Mouse (Mus musculus) MEL (cell line): Measurements from ENCODE around the gene Nectin4. TPM values are rescaled to one million over a fixed set of nuclear protein-coding genes. Genes with fewer than 3 reads are reported as not detected.
A peak's percentile ranks its signal among the peaks of the same experiment; 100 is the strongest.

Experiments
- DNase-seq: peaks from one replicate; pipeline ENCODE4 v3.0.0; 2011; ENCODE audit warnings: low read depth, low spot score
- H3K27ac ChIP-seq: 2 replicates; pipeline ENCODE4 v1.5.1; 2012; ENCODE audit warnings: low read depth, mild to moderate bottlenecking, control low read depth, low read length, moderate library complexity; ENCODE audit not compliant: control insufficient read depth
- H3K27me3 ChIP-seq, 2 experiments: fragments of 150-350 bp in 1 of 2; sonication (generic) in 1 of 2; 2 replicates each; pipeline ENCODE4 v1.6.1; 2012; ENCODE audit warnings: low read length in 2 of 2, mild to moderate bottlenecking in 2 of 2, improper control_type of control experiment in 1 of 2, moderate library complexity in 1 of 2; ENCODE audit not compliant: insufficient read depth in 2 of 2, control insufficient read depth in 1 of 2
- H3K36me3 ChIP-seq, 2 experiments: 2 replicates each; pipeline ENCODE4 v1.6.1; 2012 to 2014; ENCODE audit warnings: low read length in 2 of 2, improper control_type of control experiment in 1 of 2, inconsistent platforms in 1 of 2, mild to moderate bottlenecking in 1 of 2; ENCODE audit not compliant: insufficient read depth in 2 of 2, control insufficient read depth in 1 of 2
- H3K4me1 ChIP-seq, 2 experiments: fragments of 150-350 bp in 1 of 2; sonication (generic) in 1 of 2; 2 replicates each; pipeline ENCODE4 v1.6.1; 2012; ENCODE audit warnings: low read length in 2 of 2, improper control_type of control experiment in 1 of 2, mild to moderate bottlenecking in 1 of 2; ENCODE audit not compliant: insufficient read depth in 2 of 2, control insufficient read depth in 1 of 2
- H3K4me3 ChIP-seq, 2 experiments: fragments of 150-350 bp in 1 of 2; sonication (generic) in 1 of 2; 2 replicates each; pipeline ENCODE4 v1.5.1; 2012; ENCODE audit warnings: low read depth in 2 of 2, low read length in 2 of 2, mild to moderate bottlenecking in 2 of 2, moderate library complexity in 2 of 2, control low read depth in 1 of 2, improper control_type of control experiment in 1 of 2; ENCODE audit not compliant: control insufficient read depth in 1 of 2, insufficient read depth in 1 of 2
- H3K79me2 ChIP-seq: 2 replicates; pipeline ENCODE4 v1.6.1; 2012; ENCODE audit warnings: mild to moderate bottlenecking, low read length, moderate library complexity; ENCODE audit not compliant: control insufficient read depth, poor library complexity, insufficient read depth
- H3K9ac ChIP-seq: 2 replicates; pipeline ENCODE4 v1.6.1; 2012; ENCODE audit warnings: low read depth, mild to moderate bottlenecking, control low read depth, low read length, moderate library complexity; ENCODE audit not compliant: control insufficient read depth, poor library complexity, severe bottlenecking
- H3K9me3 ChIP-seq: fragments of 150-350 bp; sonication (generic); replicated peaks from 2 replicates; pipeline ENCODE4 v1.6.1; 2012; ENCODE audit warnings: mild to moderate bottlenecking, low read length, improper control_type of control experiment, moderate library complexity; ENCODE audit not compliant: insufficient read depth
- BHLHE40 ChIP-seq: IDR thresholded peaks from 2 replicates; pipeline ENCODE4 v1.6.1; 2012; ENCODE audit warnings: low read depth, mild to moderate bottlenecking, inconsistent platforms, low read length, improper control_type of control experiment, borderline replicate concordance
- CHD2 ChIP-seq: IDR thresholded peaks from 2 replicates; pipeline ENCODE4 v1.6.1; 2011; ENCODE audit warnings: low read length, improper control_type of control experiment
- CTCF ChIP-seq, 3 experiments: IDR thresholded peaks in 2 of 3; conservative IDR thresholded peaks in 1 of 3; 2 replicates each; pipeline ENCODE4 v1.5.1; 2011 to 2012; ENCODE audit warnings: low read length in 3 of 3, low read depth in 2 of 3, mild to moderate bottlenecking in 2 of 3, improper control_type of control experiment in 1 of 3, inconsistent platforms in 1 of 3, mixed read lengths in 1 of 3, moderate library complexity in 1 of 3; ENCODE audit not compliant: control insufficient read depth in 1 of 3, insufficient read depth in 1 of 3, poor library complexity in 1 of 3, severe bottlenecking in 1 of 3
- E2F4 ChIP-seq: IDR thresholded peaks from 2 replicates; pipeline ENCODE4 v1.6.1; 2011; ENCODE audit warnings: low read depth, low read length, improper control_type of control experiment, borderline replicate concordance
- ELF1 ChIP-seq: IDR thresholded peaks from 2 replicates; pipeline ENCODE4 v1.6.1; 2014; ENCODE audit warnings: low read depth, mild to moderate bottlenecking, inconsistent platforms, low read length, improper control_type of control experiment, moderate library complexity
- EP300 ChIP-seq, 2 experiments: IDR thresholded peaks; 2 replicates each; pipeline ENCODE4 v1.6.1; 2011; ENCODE audit warnings: improper control_type of control experiment in 2 of 2, low read length in 2 of 2, low read depth in 1 of 2, mild to moderate bottlenecking in 1 of 2
- ETS1 ChIP-seq: IDR thresholded peaks from 2 replicates; pipeline ENCODE4 v1.6.1; 2012; ENCODE audit warnings: low read depth, mild to moderate bottlenecking, inconsistent platforms, low read length, improper control_type of control experiment, moderate library complexity
- HCFC1 ChIP-seq: IDR thresholded peaks from 2 replicates; pipeline ENCODE4 v1.6.1; 2012; ENCODE audit warnings: low read depth, mild to moderate bottlenecking, inconsistent platforms, low read length, improper control_type of control experiment, moderate library complexity
- KAT2A ChIP-seq: conservative IDR thresholded peaks from 2 replicates; pipeline ENCODE4 v1.6.1; 2012; ENCODE audit warnings: low read depth, low read length, improper control_type of control experiment, inconsistent platforms
- MAX ChIP-seq: IDR thresholded peaks from 2 replicates; pipeline ENCODE4 v1.6.1; 2011; ENCODE audit warnings: low read length, improper control_type of control experiment
- MXI1 ChIP-seq: IDR thresholded peaks from 2 replicates; pipeline ENCODE4 v1.6.1; 2011; ENCODE audit warnings: mild to moderate bottlenecking, low read depth, low read length, improper control_type of control experiment
- MYC ChIP-seq: IDR thresholded peaks from 2 replicates; pipeline ENCODE4 v1.6.1; 2011; ENCODE audit warnings: low read depth, mild to moderate bottlenecking, low read length, improper control_type of control experiment, moderate library complexity
- POLR2A ChIP-seq, 2 experiments: IDR thresholded peaks; 2 replicates each; pipeline ENCODE4 v1.6.1; 2011 to 2012; ENCODE audit warnings: low read length in 2 of 2, mild to moderate bottlenecking in 2 of 2, control low read depth in 1 of 2, improper control_type of control experiment in 1 of 2, low read depth in 1 of 2, moderate library complexity in 1 of 2; ENCODE audit not compliant: control insufficient read depth in 1 of 2, insufficient read depth in 1 of 2, poor library complexity in 1 of 2
- POLR2AphosphoS5 ChIP-seq: IDR thresholded peaks from 2 replicates; pipeline ENCODE4 v1.6.1; 2012; ENCODE audit warnings: low read depth, borderline replicate concordance, mild to moderate bottlenecking, inconsistent platforms, low read length, moderate library complexity, mixed read lengths
- RAD21 ChIP-seq: IDR thresholded peaks from 2 replicates; pipeline ENCODE4 v1.6.1; 2011; ENCODE audit warnings: mild to moderate bottlenecking, low read depth, low read length, improper control_type of control experiment
- SMC3 ChIP-seq: IDR thresholded peaks from 2 replicates; pipeline ENCODE4 v1.6.1; 2011; ENCODE audit warnings: low read depth, low read length, improper control_type of control experiment
- TCF12 ChIP-seq: IDR thresholded peaks from 2 replicates; pipeline ENCODE4 v1.6.1; 2014; ENCODE audit warnings: low read depth, mild to moderate bottlenecking, inconsistent platforms, low read length, improper control_type of control experiment, moderate library complexity
- USF1 ChIP-seq: IDR thresholded peaks from 2 replicates; pipeline ENCODE4 v1.6.1; 2014; ENCODE audit warnings: low read depth, mild to moderate bottlenecking, inconsistent platforms, low read length, improper control_type of control experiment, moderate library complexity
- USF2 ChIP-seq, 2 experiments: IDR thresholded peaks; 2 replicates each; pipeline ENCODE4 v1.6.1; 2011 to 2012; ENCODE audit warnings: improper control_type of control experiment in 2 of 2, low read length in 2 of 2, borderline replicate concordance in 1 of 2, inconsistent platforms in 1 of 2, low read depth in 1 of 2, mild to moderate bottlenecking in 1 of 2; ENCODE audit not compliant: insufficient read depth in 1 of 2
- ZC3H11A ChIP-seq: IDR thresholded peaks from 2 replicates; pipeline ENCODE4 v1.6.1; 2012; ENCODE audit warnings: low read depth, mild to moderate bottlenecking, inconsistent platforms, low read length, improper control_type of control experiment
- ZKSCAN1 ChIP-seq: IDR thresholded peaks from 2 replicates; pipeline ENCODE4 v1.6.1; 2012; ENCODE audit warnings: low read depth, mild to moderate bottlenecking, inconsistent platforms, low read length, improper control_type of control experiment, moderate library complexity
- ZNF384 ChIP-seq: IDR thresholded peaks from 2 replicates; pipeline ENCODE4 v1.6.1; 2012; ENCODE audit warnings: low read depth, mild to moderate bottlenecking, inconsistent platforms, low read length, improper control_type of control experiment
- polyA plus RNA-seq, 2 experiments: library from polyadenylated mRNA; stranded (reverse) in 1 of 2; unstranded in 1 of 2; fragments of >175 nt in 1 of 2; fragments of >200 nt in 1 of 2; gene quantifications; 2 replicates each; pipeline versions ENCODE4 v1.2.1 to v1.2.4; 2012; ENCODE audit warnings: low replicate concordance in 2 of 2, low read depth in 1 of 2; ENCODE audit not compliant: insufficient read length in 2 of 2, insufficient read depth in 1 of 2, missing spikeins in 1 of 2
- total RNA-seq: library from RNA; depleted of rRNA; stranded (reverse); fragments of 300-350 nt; gene quantifications from 2 replicates; pipeline ENCODE4 v1.2.3, GENCODE M21; 2012

The Nectin4 gene
- total and polyA plus RNA-seq, 3 experiments, result 0.04 to 0.15 TPM; not detected in 1

DNA sequence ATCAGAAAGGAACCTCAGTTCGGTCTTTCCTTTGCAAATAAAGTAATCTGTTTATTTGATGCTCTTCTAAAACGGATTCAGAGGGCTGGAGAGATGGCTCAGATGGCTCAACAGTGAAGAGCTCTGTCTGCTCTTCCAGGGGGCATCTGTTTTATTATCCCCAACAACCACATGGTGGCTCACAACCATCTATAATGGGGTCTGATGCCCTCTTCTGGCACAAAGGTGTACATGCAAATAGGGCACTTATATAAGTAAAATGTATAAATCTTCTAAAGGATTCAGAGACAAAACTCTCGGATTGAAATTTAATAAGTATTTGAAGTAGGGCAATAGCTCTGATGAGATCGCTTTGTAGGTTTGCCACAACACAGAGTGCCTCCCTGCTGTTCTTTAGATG lies 11.5 kb upstream of the Nectin4 start:
- DNase-seq, result peak; percentile 63
- Histone ChIP-seq H3K9me3 (no peaks in the 10 kb centered on the region), H3K27me3 (no peaks in the 10 kb centered on the region), H3K27ac (no peak overlapping the region), H3K79me2 (peaks cover 5% of the 10 kb centered on the region), H3K36me3 (peaks cover 2 to 10% of the 10 kb centered on the region in 2 experiments; a peak in 2 of 4 replicates), H3K9ac (no peak overlapping the region), H3K4me1 (0 out of 4 replicates have a peak, but pooled peaks cover 0 to 2% of the 10 kb centered on the region in 2 experiments), H3K4me3 (no peak overlapping the region)
- peak; percentile 36; the same call in 1 of the 2 replicates for TF ChIP-seq HCFC1
- no peak for TF ChIP-seq MAX
- TF ChIP-seq POLR2AphosphoS5, result no peak
- TF ChIP-seq TCF12, result no peak
- TF ChIP-seq CTCF (IDR thresholded peaks at IDR 0.05 in 2 of 3, conservative IDR thresholded peaks at IDR 0.05 in 1 of 3; ENCODE audit: control insufficient read depth in 1 of 3, insufficient read depth in 1 of 3, low read depth in 2 of 3, low read length in 3 of 3, poor library complexity in 1 of 3, severe bottlenecking in 1 of 3), result peak; percentile 41 to 89 (median 47)
- TF ChIP-seq POLR2A (IDR thresholded peaks at IDR 0.05; ENCODE audit: control insufficient read depth in 1 of 2, insufficient read depth in 1 of 2, low read depth in 1 of 2, low read length in 2 of 2, poor library complexity in 1 of 2), result no peak
- no peak for TF ChIP-seq E2F4
- peak; percentile 49 for TF ChIP-seq ZC3H11A
- TF ChIP-seq MYC, result peak; percentile 79
- 0 out of 2 replicates have a peak, but pooled peaks have one; percentile 19 for TF ChIP-seq ELF1
- no peak for TF ChIP-seq ETS1
- peak; percentile 76 for TF ChIP-seq SMC3
- TF ChIP-seq BHLHE40, result no peak
- no peak for TF ChIP-seq CHD2
- 0 out of 2 replicates have a peak, but pooled peaks have one; percentile 17 for TF ChIP-seq USF1
- TF ChIP-seq RAD21, result peak; percentile 33
- TF ChIP-seq MXI1, result no peak
- peak; percentile 50; the same call in 1 of the 2 replicates for TF ChIP-seq ZNF384
- no peak for TF ChIP-seq ZKSCAN1
- no peak for TF ChIP-seq USF2 (IDR thresholded peaks at IDR 0.05; ENCODE audit: borderline replicate concordance in 1 of 2, insufficient read depth in 1 of 2, low read depth in 1 of 2, low read length in 2 of 2)
- TF ChIP-seq KAT2A, result no peak

DNA sequence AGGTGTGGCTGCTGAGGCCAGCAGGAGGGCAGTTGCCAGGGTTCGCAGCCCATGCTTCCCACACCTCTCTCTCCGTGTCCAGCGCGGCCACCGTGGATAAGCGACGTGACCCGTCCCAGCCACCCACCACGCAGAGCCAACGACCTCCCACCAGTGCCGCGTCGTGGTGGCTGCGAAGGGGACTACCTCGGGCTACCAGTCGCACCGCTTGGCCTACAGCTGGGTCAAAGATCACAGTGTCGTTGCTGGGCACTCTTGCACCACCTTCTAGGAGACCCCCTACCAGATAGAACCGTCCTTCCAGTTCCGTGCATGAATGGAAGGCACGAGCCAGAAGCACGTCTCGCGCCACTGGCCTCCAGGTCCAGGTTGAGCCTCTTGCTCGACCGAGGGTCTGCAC lies 9.6 kb upstream of the Nectin4 start:
- no peak overlapping the region for H3K4me3 ChIP-seq
- no peak overlapping the region for H3K9ac ChIP-seq
- peaks cover 2 to 10% of the 10 kb centered on the region in 2 experiments; a peak in 2 of 4 replicates for H3K36me3 ChIP-seq
- TF ChIP-seq ZNF384, result no peak
- TF ChIP-seq KAT2A, result no peak
- TF ChIP-seq MYC, result no peak
- no peak for TF ChIP-seq CTCF (IDR thresholded peaks at IDR 0.05 in 2 of 3, conservative IDR thresholded peaks at IDR 0.05 in 1 of 3; ENCODE audit: control insufficient read depth in 1 of 3, insufficient read depth in 1 of 3, low read depth in 2 of 3, low read length in 3 of 3, poor library complexity in 1 of 3, severe bottlenecking in 1 of 3)
- TF ChIP-seq EP300 (IDR thresholded peaks at IDR 0.05; ENCODE audit: low read depth in 1 of 2, low read length in 2 of 2), result no peak
- TF ChIP-seq, all 39 proteins: peak for 0
- H3K27ac ChIP-seq, result no peak overlapping the region
- 0 out of 4 replicates have a peak, but pooled peaks cover 0 to 2% of the 10 kb centered on the region in 2 experiments for H3K4me1 ChIP-seq
- DNase-seq, result no peak
- no peaks in the 10 kb centered on the region for H3K27me3 ChIP-seq
- H3K9me3 ChIP-seq, result no peaks in the 10 kb centered on the region
- H3K79me2 ChIP-seq, result no peaks in the 10 kb centered on the region
